Mouse (Mus musculus) midbrain, embryonic 15.5 days (tissue): ENCODE results near the gene Kcnk13. TPM values are rescaled to one million over a fixed set of nuclear protein-coding genes. Genes with fewer than 3 reads are reported as not detected.

ENCODE experiments used
- ATAC-seq: fragments of 200-750 bp; cut with Nextera tagmentation; replicated peaks from 2 replicates; pipeline ENCODE4 v1.8.0; 2017; ENCODE audit warnings: moderate TSS enrichment
- H3K27ac ChIP-seq: fragments of 300-500 bp; sonication (generic); 2 replicates; pipeline ENCODE4 v1.5.1; 2015; ENCODE audit warnings: mild to moderate bottlenecking, inconsistent platforms
- H3K27me3 ChIP-seq: fragments of 300-500 bp; sonication (generic); replicated peaks from 2 replicates; pipeline ENCODE4 v1.6.1; 2015; ENCODE audit warnings: inconsistent platforms
- H3K36me3 ChIP-seq: fragments of 300-500 bp; sonication (generic); replicated peaks from 2 replicates; pipeline ENCODE4 v1.6.1; 2015; ENCODE audit warnings: inconsistent platforms
- H3K4me1 ChIP-seq: fragments of 300-500 bp; sonication (generic); 2 replicates; pipeline ENCODE4 v1.6.1; 2015; ENCODE audit warnings: inconsistent platforms
- H3K4me2 ChIP-seq: fragments of 300-500 bp; sonication (generic); 2 replicates; pipeline ENCODE4 v1.6.1; 2015; ENCODE audit warnings: inconsistent platforms, mild to moderate bottlenecking, moderate library complexity
- H3K4me3 ChIP-seq: fragments of 300-500 bp; sonication (generic); 2 replicates; pipeline ENCODE4 v1.5.1; 2015; ENCODE audit warnings: mild to moderate bottlenecking, inconsistent platforms
- H3K9ac ChIP-seq: fragments of 300-500 bp; sonication (generic); 2 replicates; pipeline ENCODE4 v1.6.1; 2015; ENCODE audit warnings: mild to moderate bottlenecking, inconsistent platforms
- H3K9me3 ChIP-seq: fragments of 300-500 bp; sonication (generic); 2 replicates; pipeline ENCODE4 v1.6.1; 2016; ENCODE audit warnings: inconsistent platforms
- WGBS: fragments of 180-500 bp; shearing (Covaris S2); methylation state at CpG from one replicate; pipeline ENCODE4 v1.1.7; 2015; ENCODE audit warnings: mixed read lengths; 5-methylcytosine and 5-hydroxymethylcytosine counted together
- polyA plus RNA-seq: library from polyadenylated mRNA; unstranded; fragments of >200 nt; fragmentation: Nextera tagmentation; extraction: Ambion mirVana; gene quantifications from 2 replicates; pipeline ENCODE4 v1.2.1, GENCODE M21; 2015

Kcnk13 gene
- 1.1 and 1.4 TPM in 2 replicates for polyA plus RNA-seq

- Histone ChIP-seq H3K27ac (no peak within 1 kb of the TSS), H3K4me1 (peaks cover 32% of the 10 kb centered on the region), H3K27me3 (peaks cover 59% of the 10 kb centered on the region), H3K9me3 (no peaks in the 10 kb centered on the region), H3K36me3 (no peaks in the 10 kb centered on the region), H3K9ac (peak within 1 kb of the TSS; percentile 59; the same call in 1 of the 2 replicates), H3K4me3 (peak within 1 kb of the TSS; percentile 55), H3K4me2 (peak within 1 kb of the TSS; percentile 97)
- ATAC-seq: peak; percentile 45
- WGBS: under 1% methylated on average over 39 of the region's 39 CpGs
Measured at GRCm38 (mm10) chr12:99964301-99965202, at the start of gene Kcnk13. Gene Kcnk13, plus strand, starts transcription at chr12:99964499.

- peaks cover 9% of the 10 kb centered on the region; the same call in 1 of the 2 replicates for H3K36me3 ChIP-seq
- no peaks in the 10 kb centered on the region for H3K27me3 ChIP-seq
- H3K27ac ChIP-seq: no peak overlapping the region
- H3K4me1 ChIP-seq: peaks cover 3% of the 10 kb centered on the region; the same call in 1 of the 2 replicates
- 90% methylated on average over 15 of the region's 15 CpGs for WGBS
- H3K4me2 ChIP-seq: no peak overlapping the region
- H3K4me3 ChIP-seq: no peak overlapping the region
- no peaks in the 10 kb centered on the region for H3K9me3 ChIP-seq
- no peak for ATAC-seq
- H3K9ac ChIP-seq: no peak overlapping the region
Measured at GRCm38 (mm10) chr12:99917800-99918427, 46.4 kb upstream of the Kcnk13 start.

GRCm38 (mm10) chr12:99919636-99920035 lies 44.7 kb upstream of the Kcnk13 start:
- Histone ChIP-seq H3K27me3 (no peaks in the 10 kb centered on the region), H3K9me3 (no peaks in the 10 kb centered on the region), H3K4me3 (no peak overlapping the region), H3K4me1 (peaks cover 15% of the 10 kb centered on the region), H3K9ac (no peak overlapping the region), H3K36me3 (peaks cover 6% of the 10 kb centered on the region; the same call in 1 of the 2 replicates), H3K27ac (no peak overlapping the region), H3K4me2 (no peak overlapping the region)
- 94% methylated on average over 3 of the region's 3 CpGs for WGBS
- no peak for ATAC-seq

- no peaks in the 10 kb centered on the region for H3K9me3 ChIP-seq
- H3K36me3 ChIP-seq: peaks cover 3% of the 10 kb centered on the region; the same call in 1 of the 2 replicates
- ATAC-seq: no peak
- H3K27ac ChIP-seq: no peak overlapping the region
- no peak overlapping the region for H3K4me2 ChIP-seq
- H3K4me1 ChIP-seq: peaks cover 15% of the 10 kb centered on the region
- no peak overlapping the region for H3K9ac ChIP-seq
- H3K4me3 ChIP-seq: no peak overlapping the region
- no peaks in the 10 kb centered on the region for H3K27me3 ChIP-seq
- WGBS: 82% methylated on average over 3 of the region's 3 CpGs
Measured at GRCm38 (mm10) chr12:99921045-99921444, 43.3 kb upstream of the Kcnk13 start.

- 7% methylated on average over 5 of the region's 5 CpGs for WGBS
- ATAC-seq: peak; percentile 94
- Histone ChIP-seq H3K27me3 (no peaks in the 10 kb centered on the region), H3K4me1 (peaks cover 15% of the 10 kb centered on the region), H3K36me3 (no peaks in the 10 kb centered on the region), H3K9me3 (no peaks in the 10 kb centered on the region), H3K4me2 (no peak overlapping the region), H3K27ac (peak overlapping the region; percentile 79), H3K9ac (no peak overlapping the region), H3K4me3 (no peak overlapping the region)
Measured at GRCm38 (mm10) chr12:99923131-99923606, 41.1 kb upstream of the Kcnk13 start.

GRCm38 (mm10) chr12:99923703-99924102 lies 40.6 kb upstream of the Kcnk13 start:
- Histone ChIP-seq H3K4me3 (no peak overlapping the region), H3K27ac (peak overlapping the region; percentile 79), H3K9ac (no peak overlapping the region), H3K4me1 (peaks cover 15% of the 10 kb centered on the region), H3K27me3 (no peaks in the 10 kb centered on the region), H3K9me3 (no peaks in the 10 kb centered on the region), H3K4me2 (no peak overlapping the region), H3K36me3 (no peaks in the 10 kb centered on the region)
- 34% methylated on average over 5 of the region's 5 CpGs for WGBS
- peak; percentile 71 for ATAC-seq

GRCm38 (mm10) chr12:99928311-99928710 lies 36.0 kb upstream of the Kcnk13 start:
- H3K27ac ChIP-seq: no peak overlapping the region
- H3K36me3 ChIP-seq: 0 out of 2 replicates have a peak, but pooled peaks cover 3% of the 10 kb centered on the region
- no peak overlapping the region for H3K4me2 ChIP-seq
- H3K9ac ChIP-seq: no peak overlapping the region
- no peaks in the 10 kb centered on the region for H3K27me3 ChIP-seq
- no peaks in the 10 kb centered on the region for H3K9me3 ChIP-seq
- ATAC-seq: no peak
- peaks cover 8% of the 10 kb centered on the region for H3K4me1 ChIP-seq
- H3K4me3 ChIP-seq: no peak overlapping the region
- WGBS: 86% methylated on average over 7 of the region's 7 CpGs

- WGBS: 82% methylated on average over 1 of the region's 1 CpGs
- H3K36me3 ChIP-seq: 0 out of 2 replicates have a peak, but pooled peaks cover 3% of the 10 kb centered on the region
Measured at GRCm38 (mm10) chr12:99929160-99929559, 35.1 kb upstream of the Kcnk13 start.

GRCm38 (mm10) chr12:99932245-99932644 lies 32.1 kb upstream of the Kcnk13 start:
- H3K27ac ChIP-seq: no peak overlapping the region
- H3K4me2 ChIP-seq: no peak overlapping the region
- H3K27me3 ChIP-seq: no peaks in the 10 kb centered on the region
- H3K36me3 ChIP-seq: peaks cover 3% of the 10 kb centered on the region; the same call in 1 of the 2 replicates
- WGBS: 92% methylated on average over 4 of the region's 4 CpGs
- ATAC-seq: no peak
- no peak overlapping the region for H3K9ac ChIP-seq
- no peak overlapping the region for H3K4me3 ChIP-seq
- no peaks in the 10 kb centered on the region for H3K9me3 ChIP-seq
- H3K4me1 ChIP-seq: no peaks in the 10 kb centered on the region

More at GRCm38 (mm10) chr12:99929160-99929559, 35.1 kb upstream of the Kcnk13 start:
- no peak for ATAC-seq
- no peaks in the 10 kb centered on the region; the same call in 1 of the 2 replicates for H3K4me1 ChIP-seq
- H3K4me3 ChIP-seq: no peak overlapping the region
- no peaks in the 10 kb centered on the region for H3K27me3 ChIP-seq
- H3K9ac ChIP-seq: no peak overlapping the region
- no peak overlapping the region for H3K27ac ChIP-seq
- no peaks in the 10 kb centered on the region for H3K9me3 ChIP-seq
- H3K4me2 ChIP-seq: no peak overlapping the region

- Histone ChIP-seq H3K27ac (no peak overlapping the region), H3K4me1 (no peaks in the 10 kb centered on the region), H3K9me3 (no peaks in the 10 kb centered on the region), H3K27me3 (no peaks in the 10 kb centered on the region), H3K9ac (no peak overlapping the region), H3K4me3 (no peak overlapping the region), H3K36me3 (peaks cover 3% of the 10 kb centered on the region; the same call in 1 of the 2 replicates), H3K4me2 (no peak overlapping the region)
- ATAC-seq: no peak
- WGBS: 89% methylated on average over 3 of the region's 3 CpGs
Measured at GRCm38 (mm10) chr12:99933630-99934029, 30.7 kb upstream of the Kcnk13 start.

- peaks cover 2% of the 10 kb centered on the region; the same call in 1 of the 2 replicates for H3K36me3 ChIP-seq
- no peak for ATAC-seq
- no peak overlapping the region for H3K27ac ChIP-seq
- H3K4me3 ChIP-seq: no peak overlapping the region
- no peaks in the 10 kb centered on the region for H3K27me3 ChIP-seq
- 89% methylated on average over 8 of the region's 8 CpGs for WGBS
- H3K9ac ChIP-seq: no peak overlapping the region
- H3K4me1 ChIP-seq: no peaks in the 10 kb centered on the region
- H3K4me2 ChIP-seq: no peak overlapping the region
- no peaks in the 10 kb centered on the region for H3K9me3 ChIP-seq
Measured at GRCm38 (mm10) chr12:99935403-99935802, 28.9 kb upstream of the Kcnk13 start.

- Histone ChIP-seq H3K27me3 (no peaks in the 10 kb centered on the region), H3K4me3 (no peak overlapping the region), H3K9ac (no peak overlapping the region), H3K4me1 (no peaks in the 10 kb centered on the region), H3K27ac (no peak overlapping the region), H3K36me3 (peaks cover 3% of the 10 kb centered on the region; the same call in 1 of the 2 replicates), H3K4me2 (no peak overlapping the region), H3K9me3 (no peaks in the 10 kb centered on the region)
- WGBS: 85% methylated on average over 4 of the region's 4 CpGs
- ATAC-seq: no peak
Measured at GRCm38 (mm10) chr12:99938476-99938875, 25.8 kb upstream of the Kcnk13 start.
